Mouse (Mus musculus): ENCODE measurements at regions not wholly inside any gene's neighbourhood (a gene's known extent, or its start where the extent isn't known, plus 50 kb on each side); places are given as distances from the start of the nearest gene placed in this dataset.

DNA sequence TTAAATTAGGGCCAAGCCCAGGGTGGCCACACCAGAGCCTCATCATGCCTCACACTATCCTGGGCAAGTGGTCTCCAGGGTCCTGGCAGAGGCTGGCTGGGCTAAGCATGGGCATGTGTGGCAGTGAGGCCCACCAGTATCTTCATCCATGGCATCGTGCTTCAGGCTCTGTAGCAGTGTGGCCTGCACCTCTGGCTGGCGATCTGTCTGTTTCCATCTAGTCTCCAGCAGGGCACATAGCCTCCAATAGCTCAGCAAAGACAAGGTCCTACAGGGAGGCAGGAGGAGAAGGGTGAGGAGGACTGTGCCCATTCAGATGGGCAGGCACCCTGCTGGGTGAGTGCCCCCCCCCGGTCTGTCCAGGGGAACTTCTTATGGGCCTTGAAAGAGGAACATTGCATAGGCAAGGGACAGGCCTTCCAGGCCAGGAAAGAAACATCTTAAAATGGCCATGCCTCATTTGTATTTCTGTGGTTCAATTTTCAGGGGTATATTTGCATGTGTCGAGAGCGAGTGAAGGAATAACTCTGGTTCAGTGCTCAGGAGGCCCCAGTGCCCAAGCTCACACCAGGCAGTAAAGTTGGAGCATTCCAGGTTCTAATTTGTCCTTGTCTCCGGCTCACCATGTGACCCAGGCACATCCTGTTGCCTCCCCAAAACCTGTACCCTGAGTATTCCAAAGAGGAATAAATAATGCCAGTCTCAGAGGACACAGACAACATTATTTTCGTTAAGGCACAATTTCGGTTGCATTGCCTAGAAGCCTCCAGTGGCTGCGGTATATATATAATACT, 60.4 kb upstream of the Ppara start:
- no peak for DNase-seq (ENCODE audit: low read depth)

GRCm38 (mm10) chr15:85675126-85675525, 59.7 kb upstream of the Ppara start:
- DNase-seq (ENCODE audit: low read depth), result no peak

DNA sequence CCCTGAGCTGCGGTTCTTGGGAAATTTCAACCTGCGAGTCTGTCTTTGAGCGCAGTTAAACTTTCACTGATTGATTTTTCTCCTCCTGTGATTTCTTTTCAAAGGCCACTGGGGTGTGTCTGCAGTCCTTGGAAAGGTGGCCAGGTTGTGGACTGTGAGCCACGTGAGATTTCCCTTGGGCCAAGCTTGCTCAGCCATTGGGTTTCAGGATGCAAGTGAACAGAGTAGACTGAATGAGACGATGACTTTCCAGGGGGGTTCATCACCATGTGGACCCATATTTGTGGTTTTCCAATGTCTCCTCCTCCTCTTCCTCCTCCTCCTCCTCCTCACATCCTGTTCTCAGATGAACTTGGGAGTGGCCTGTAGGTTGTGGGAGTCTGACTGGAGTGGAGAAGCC, 59.0 kb upstream of the Ppara start:
- DNase-seq (ENCODE audit: low read depth), result no peak

GRCm38 (mm10) chr15:85676156-85676555, 58.6 kb upstream of the Ppara start:
- DNase-seq (ENCODE audit: low read depth), result no peak

GRCm38 (mm10) chr15:85676871-85677270, 57.9 kb upstream of the Ppara start:
- no peak for DNase-seq (ENCODE audit: low read depth)

DNA sequence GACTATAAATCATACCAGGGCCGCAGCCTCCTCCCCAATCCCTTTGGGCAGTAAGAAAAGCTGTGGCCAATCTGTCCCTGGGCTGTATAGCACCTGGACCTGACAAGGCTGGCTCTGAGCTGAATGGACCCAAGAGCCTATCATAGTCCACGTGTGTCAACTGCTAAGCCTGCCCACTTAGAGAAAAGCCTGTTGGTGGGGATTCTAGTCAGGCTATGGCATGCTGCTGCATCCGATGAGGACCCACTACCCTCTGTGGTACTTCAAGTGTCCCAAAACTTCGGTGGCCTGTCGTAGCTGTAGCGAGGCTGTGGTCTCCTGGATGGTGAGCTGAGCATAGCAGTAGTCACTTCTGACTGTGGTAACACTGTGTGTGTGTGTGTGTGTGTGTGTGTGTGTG, 57.4 kb upstream of the Ppara start:
- DNase-seq (ENCODE audit: low read depth), result no peak

DNA sequence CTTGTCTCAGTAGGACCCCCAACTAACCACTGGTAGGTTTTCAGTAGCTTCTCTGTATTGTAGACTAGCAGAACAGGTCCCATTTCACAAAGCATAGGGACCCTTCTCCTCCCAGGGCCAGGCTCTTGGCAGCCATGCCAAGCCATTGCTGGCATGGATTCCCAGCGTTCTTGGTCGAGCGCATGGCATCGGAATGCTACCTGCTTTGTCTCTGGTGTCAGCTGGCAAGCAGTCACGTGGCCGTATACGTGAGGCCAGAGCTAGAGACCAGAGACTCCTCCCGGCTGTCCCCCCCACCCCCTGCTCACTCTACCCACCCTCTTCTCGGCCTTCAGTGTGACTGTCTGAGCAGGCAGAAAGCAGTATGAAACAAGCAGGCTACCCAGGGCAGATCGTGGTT, 56.9 kb upstream of the Ppara start:
- no peak for DNase-seq (ENCODE audit: low read depth)

GRCm38 (mm10) chr15:85678351-85678895, 56.4 kb upstream of the Ppara start:
- DNase-seq (ENCODE audit: low read depth), result no peak

- DNase-seq (ENCODE audit: low read depth), result no peak
Measured at GRCm38 (mm10) chr15:85678981-85679708, 55.6 kb upstream of the Ppara start.

DNA sequence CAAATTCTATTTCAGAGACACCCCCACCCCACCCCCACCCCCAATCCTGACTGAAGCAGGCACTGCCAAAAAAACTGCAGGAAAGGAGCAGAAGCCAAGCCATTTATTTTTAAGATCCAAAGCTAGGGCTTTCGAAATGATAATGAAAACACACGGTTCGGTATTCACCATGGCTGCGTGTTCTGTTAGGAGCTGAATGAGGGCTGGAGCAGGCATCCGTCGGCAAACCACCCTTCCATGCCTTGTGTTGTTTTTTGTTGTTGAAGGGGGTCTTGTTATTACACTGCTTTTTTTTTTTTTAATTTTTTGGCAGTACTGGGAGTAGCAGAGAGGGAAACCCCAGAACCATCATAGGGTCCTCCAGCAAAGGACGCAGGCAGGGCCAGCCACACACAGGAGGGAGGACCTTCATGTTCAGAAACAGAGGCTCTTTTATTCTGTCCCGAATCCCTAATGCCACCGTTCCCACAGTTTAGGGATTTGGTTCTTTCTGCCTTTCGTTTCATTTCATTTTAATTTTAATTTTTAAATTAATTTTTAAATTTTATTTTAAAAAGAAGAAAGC, 54.8 kb upstream of the Ppara start:
- DNase-seq (ENCODE audit: low read depth), result no peak

GRCm38 (mm10) chr15:85680460-85681224, 54.1 kb upstream of the Ppara start:
- DNase-seq (ENCODE audit: low read depth), result no peak

- no peak for DNase-seq (ENCODE audit: low read depth)
Measured at GRCm38 (mm10) chr15:85682116-85682515, 52.7 kb upstream of the Ppara start.

GRCm38 (mm10) chr15:85682780-85683179, 52.0 kb upstream of the Ppara start:
- DNase-seq (ENCODE audit: low read depth), result no peak

DNA sequence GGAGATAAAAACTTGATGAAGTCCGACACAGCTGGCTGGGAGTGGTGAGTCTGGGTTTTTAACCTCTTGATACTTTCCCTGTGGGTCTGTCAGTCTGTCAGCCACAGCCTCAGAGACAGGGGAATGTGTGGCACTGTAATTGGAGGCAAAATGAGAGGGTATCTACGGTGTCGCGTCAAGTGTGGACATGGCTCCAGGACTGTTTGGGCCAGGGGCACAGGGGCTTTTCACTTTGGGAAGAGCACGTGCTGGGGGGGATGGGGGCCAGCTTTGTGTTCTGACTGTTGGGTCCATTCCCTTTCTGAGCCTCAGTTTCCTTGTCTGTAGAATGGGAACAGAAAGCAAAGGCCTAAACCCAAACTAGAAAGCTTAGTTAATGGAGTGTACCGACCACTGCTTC, 51.5 kb upstream of the Ppara start:
- no peak for DNase-seq (ENCODE audit: low read depth)

DNA sequence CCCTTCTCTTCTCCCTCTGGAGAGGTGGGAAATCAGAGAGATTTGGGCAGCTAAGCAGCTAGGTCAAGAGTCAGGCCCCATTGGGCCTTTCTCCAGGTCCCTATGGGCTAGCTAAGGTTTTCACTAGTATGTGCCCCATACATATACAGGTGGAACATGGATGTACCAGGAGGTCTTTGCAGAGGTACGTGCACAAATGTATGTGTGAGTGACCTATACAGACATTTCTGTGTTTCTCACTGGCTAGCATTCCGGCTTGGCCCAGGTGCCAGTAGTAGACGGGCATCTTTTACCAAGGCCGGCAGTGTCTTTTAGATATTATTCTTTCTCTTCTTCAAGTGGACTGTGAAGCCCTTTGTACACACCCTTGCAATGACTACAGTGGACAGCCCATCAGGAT, 51.1 kb upstream of the Ppara start:
- DNase-seq (ENCODE audit: low read depth), result no peak

GRCm38 (mm10) chr15:85684164-85684708, 50.5 kb upstream of the Ppara start:
- no peak for DNase-seq (ENCODE audit: low read depth)

- DNase-seq (ENCODE audit: low read depth), result no peak
Measured at GRCm38 (mm10) chr15:85684875-85685274, 49.9 kb upstream of the Ppara start.
